Mouse (Mus musculus) forebrain, embryonic 14.5 days (tissue): Measurements from ENCODE around the gene Fas. TPM values are rescaled to one million over a fixed set of nuclear protein-coding genes. Genes with fewer than 3 reads are reported as not detected.

Source experiments
- ATAC-seq: fragments of 200-750 bp; cut with Nextera tagmentation; 2 replicates; pipeline ENCODE4 v1.8.0; 2017; ENCODE audit warnings: mild to moderate bottlenecking, moderate library complexity
- DNase-seq: peaks from one replicate; pipeline ENCODE4 v3.0.0-alpha.2; 2015; ENCODE audit warnings: low spot score
- H3K27ac ChIP-seq: fragments of 300-500 bp; sonication (generic); 2 replicates; pipeline ENCODE4 v1.5.1; 2014; ENCODE audit warnings: low read depth, mild to moderate bottlenecking, control low read depth, low read length, moderate library complexity
- H3K27me3 ChIP-seq: fragments of 300-500 bp; sonication (generic); replicated peaks from 2 replicates; pipeline ENCODE4 v1.6.1; 2014; ENCODE audit warnings: low read length, control low read depth, mixed read lengths; ENCODE audit not compliant: control insufficient read depth, insufficient read depth
- H3K36me3 ChIP-seq: fragments of 300-500 bp; sonication (generic); 2 replicates; pipeline ENCODE4 v1.6.1; 2014; ENCODE audit warnings: low read length, control low read depth; ENCODE audit not compliant: control insufficient read depth, insufficient read depth
- H3K4me1 ChIP-seq: fragments of 300-500 bp; sonication (generic); 2 replicates; pipeline ENCODE4 v1.6.1; 2014; ENCODE audit warnings: antibody characterized with exemption, low read length, control low read depth; ENCODE audit not compliant: control insufficient read depth, insufficient read depth
- H3K4me2 ChIP-seq: fragments of 300-500 bp; sonication (generic); 2 replicates; pipeline ENCODE4 v1.6.1; 2014; ENCODE audit warnings: mild to moderate bottlenecking, control low read depth, low read length
- H3K4me3 ChIP-seq: fragments of 300-500 bp; sonication (generic); 2 replicates; pipeline ENCODE4 v1.5.1; 2014; ENCODE audit warnings: low read depth, low read length, control low read depth
- H3K9ac ChIP-seq: fragments of 300-500 bp; sonication (generic); 2 replicates; pipeline ENCODE4 v1.6.1; 2014; ENCODE audit warnings: mild to moderate bottlenecking, low read length, control low read depth, moderate library complexity
- H3K9me3 ChIP-seq: fragments of 300-500 bp; sonication (generic); replicated peaks from 2 replicates; pipeline ENCODE4 v1.6.1; 2016; ENCODE audit warnings: low read length, control low read depth, mixed read lengths; ENCODE audit not compliant: control insufficient read depth
- WGBS: fragments of 180-500 bp; shearing (Covaris S2); extraction: QIAGEN DNeasy Blood & Tissue Kit; methylation state at CpG from one replicate; pipeline ENCODE4 v1.1.7; 2014; 5-methylcytosine and 5-hydroxymethylcytosine counted together
- polyA plus RNA-seq: library from polyadenylated mRNA; unstranded; fragments of >200 nt; fragmentation: Nextera tagmentation; extraction: Ambion mirVana; gene quantifications from 2 replicates; pipeline ENCODE4 v1.2.1, GENCODE M21; 2014

Fas gene
- polyA plus RNA-seq, 1 experiment from 2014 or later: 0.28 TPM

GRCm38 (mm10) chr19:34270824-34271464 lies 19.5 kb upstream of the Fas start:
- Histone ChIP-seq H3K36me3 (no peaks in the 10 kb centered on the region), H3K27me3 (no peaks in the 10 kb centered on the region), H3K4me3 (no peak overlapping the region), H3K27ac (no peak overlapping the region), H3K9me3 (no peaks in the 10 kb centered on the region), H3K4me1 (no peaks in the 10 kb centered on the region), H3K4me2 (no peak overlapping the region), H3K9ac (no peak overlapping the region)
- ATAC-seq (no peak), DNase-seq (no peak)
- WGBS: 96% methylated on average over 13 of the region's 13 CpGs

GRCm38 (mm10) chr19:34273073-34273472 lies 17.4 kb upstream of the Fas start:
- ATAC-seq (no peak; the same call in 1 of the 2 replicates), DNase-seq (no peak)
- Histone ChIP-seq H3K27me3 (no peaks in the 10 kb centered on the region), H3K4me1 (no peaks in the 10 kb centered on the region), H3K4me3 (no peak overlapping the region), H3K9me3 (no peaks in the 10 kb centered on the region), H3K4me2 (no peak overlapping the region), H3K9ac (no peak overlapping the region), H3K36me3 (no peaks in the 10 kb centered on the region), H3K27ac (no peak overlapping the region)
- WGBS: 84% methylated on average over 1 of the region's 1 CpGs

GRCm38 (mm10) chr19:34278078-34278477 lies 12.4 kb upstream of the Fas start:
- Histone ChIP-seq H3K4me3 (no peak overlapping the region), H3K27me3 (no peaks in the 10 kb centered on the region), H3K27ac (no peak overlapping the region), H3K4me1 (no peaks in the 10 kb centered on the region), H3K9ac (no peak overlapping the region), H3K36me3 (no peaks in the 10 kb centered on the region), H3K4me2 (no peak overlapping the region), H3K9me3 (no peaks in the 10 kb centered on the region)
- 81% methylated on average over 3 of the region's 3 CpGs for WGBS
- DNase-seq: no peak
- ATAC-seq: no peak

- H3K4me3 ChIP-seq: no peak overlapping the region
- H3K27me3 ChIP-seq: no peaks in the 10 kb centered on the region
- no peaks in the 10 kb centered on the region for H3K9me3 ChIP-seq
- H3K4me2 ChIP-seq: no peak overlapping the region
- no peak overlapping the region for H3K9ac ChIP-seq
- no peak for DNase-seq
- no peak overlapping the region for H3K27ac ChIP-seq
- H3K36me3 ChIP-seq: no peaks in the 10 kb centered on the region
- no peaks in the 10 kb centered on the region for H3K4me1 ChIP-seq
- WGBS: 83% methylated on average over 6 of the region's 6 CpGs
- ATAC-seq: no peak
Measured at GRCm38 (mm10) chr19:34283614-34284013, 6.9 kb upstream of the Fas start.

GRCm38 (mm10) chr19:34284383-34284782 lies 6.1 kb upstream of the Fas start:
- H3K4me1 ChIP-seq: no peaks in the 10 kb centered on the region
- DNase-seq (no peak), ATAC-seq (no peak)
- H3K27me3 ChIP-seq: no peaks in the 10 kb centered on the region
- H3K4me2 ChIP-seq: no peak overlapping the region
- H3K9me3 ChIP-seq: no peaks in the 10 kb centered on the region
- no peaks in the 10 kb centered on the region for H3K36me3 ChIP-seq
- no peak overlapping the region for H3K27ac ChIP-seq
- 77% methylated on average over 10 of the region's 10 CpGs for WGBS
- no peak overlapping the region for H3K4me3 ChIP-seq
- H3K9ac ChIP-seq: no peak overlapping the region

- DNase-seq (no peak), ATAC-seq (no peak)
- H3K27me3 ChIP-seq: no peaks in the 10 kb centered on the region
- H3K9me3 ChIP-seq: no peaks in the 10 kb centered on the region
- H3K4me1 ChIP-seq: no peaks in the 10 kb centered on the region
- no peak overlapping the region for H3K9ac ChIP-seq
- H3K27ac ChIP-seq: no peak overlapping the region
- 50% methylated on average over 2 of the region's 2 CpGs for WGBS
- H3K36me3 ChIP-seq: no peaks in the 10 kb centered on the region
- no peak overlapping the region for H3K4me3 ChIP-seq
- H3K4me2 ChIP-seq: no peak overlapping the region
Measured at GRCm38 (mm10) chr19:34284826-34285225, 5.6 kb upstream of the Fas start.

GRCm38 (mm10) chr19:34287221-34287620 lies 3.2 kb upstream of the Fas start:
- no peaks in the 10 kb centered on the region for H3K27me3 ChIP-seq
- H3K4me1 ChIP-seq: peaks cover 8% of the 10 kb centered on the region; the same call in 1 of the 2 replicates
- DNase-seq: no peak
- H3K9me3 ChIP-seq: no peaks in the 10 kb centered on the region
- ATAC-seq: no peak
- no peak overlapping the region for H3K4me3 ChIP-seq
- H3K9ac ChIP-seq: no peak overlapping the region
- H3K4me2 ChIP-seq: no peak overlapping the region
- H3K27ac ChIP-seq: no peak overlapping the region
- H3K36me3 ChIP-seq: no peaks in the 10 kb centered on the region

- no peak for ATAC-seq
Measured at GRCm38 (mm10) chr19:34287656-34288415, 2.6 kb upstream of the Fas start.

GRCm38 (mm10) chr19:34288696-34289095 lies 1.8 kb upstream of the Fas start:
- Histone ChIP-seq H3K4me3 (no peak overlapping the region), H3K36me3 (no peaks in the 10 kb centered on the region), H3K9me3 (no peaks in the 10 kb centered on the region), H3K27me3 (no peaks in the 10 kb centered on the region), H3K27ac (no peak overlapping the region), H3K4me1 (peaks cover 8% of the 10 kb centered on the region; the same call in 1 of the 2 replicates), H3K4me2 (no peak overlapping the region), H3K9ac (no peak overlapping the region)
- DNase-seq: no peak
- ATAC-seq: no peak
- 89% methylated on average over 1 of the region's 1 CpGs for WGBS

More at GRCm38 (mm10) chr19:34287656-34288415, 2.6 kb upstream of the Fas start:
- no peaks in the 10 kb centered on the region for H3K27me3 ChIP-seq
- H3K9ac ChIP-seq: no peak overlapping the region
- no peaks in the 10 kb centered on the region for H3K9me3 ChIP-seq
- H3K4me2 ChIP-seq: no peak overlapping the region
- WGBS: 86% methylated on average over 13 of the region's 13 CpGs
- peaks cover 8% of the 10 kb centered on the region; the same call in 1 of the 2 replicates for H3K4me1 ChIP-seq
- H3K27ac ChIP-seq: no peak overlapping the region
- H3K36me3 ChIP-seq: no peaks in the 10 kb centered on the region
- no peak overlapping the region for H3K4me3 ChIP-seq
- DNase-seq: no peak
